Mouse (Mus musculus) bone marrow macrophage, adult 2 months (primary cell): Measurements from ENCODE around the gene Tmem87b.

Experiments used
- CTCF ChIP-seq: IDR thresholded peaks from 2 replicates; pipeline ENCODE4 v1.5.1; 2012; ENCODE audit warnings: low read depth, mild to moderate bottlenecking, low read length, moderate library complexity
- POLR2A ChIP-seq: IDR thresholded peaks from 2 replicates; pipeline ENCODE4 v1.6.1; 2012; ENCODE audit warnings: mild to moderate bottlenecking, low read depth, low read length, borderline replicate concordance

GRCm38 (mm10) chr2:128786341-128786740 lies 31.6 kb upstream of the Tmem87b start:
- TF ChIP-seq CTCF, result no peak
- no peak for TF ChIP-seq POLR2A
